Mouse (Mus musculus) MEL (cell line): ENCODE measurements around the gene Gfpt2.

Source experiments
- CHD1 ChIP-seq: IDR thresholded peaks from 2 replicates; pipeline ENCODE4 v1.6.1; 2012; ENCODE audit warnings: low read depth, mild to moderate bottlenecking, inconsistent platforms, low read length, improper control_type of control experiment
- HCFC1 ChIP-seq: IDR thresholded peaks from 2 replicates; pipeline ENCODE4 v1.6.1; 2012; ENCODE audit warnings: low read depth, mild to moderate bottlenecking, inconsistent platforms, low read length, improper control_type of control experiment, moderate library complexity
- MAFK ChIP-seq: IDR thresholded peaks from 2 replicates; pipeline ENCODE4 v1.6.1; 2011; ENCODE audit warnings: low read depth, mild to moderate bottlenecking, low read length, improper control_type of control experiment, borderline replicate concordance
- MYC ChIP-seq: IDR thresholded peaks from 2 replicates; pipeline ENCODE4 v1.6.1; 2011; ENCODE audit warnings: low read depth, mild to moderate bottlenecking, low read length, improper control_type of control experiment, moderate library complexity
- POLR2A ChIP-seq, 2 experiments: IDR thresholded peaks; 2 replicates each; pipeline ENCODE4 v1.6.1; 2011 to 2012; ENCODE audit warnings: low read length in 2 of 2, mild to moderate bottlenecking in 2 of 2, control low read depth in 1 of 2, improper control_type of control experiment in 1 of 2, low read depth in 1 of 2, moderate library complexity in 1 of 2; ENCODE audit not compliant: control insufficient read depth in 1 of 2, insufficient read depth in 1 of 2, poor library complexity in 1 of 2
- POLR2AphosphoS2 ChIP-seq: IDR thresholded peaks from 2 replicates; pipeline ENCODE4 v1.6.1; 2011; ENCODE audit warnings: low read length, improper control_type of control experiment
- RAD21 ChIP-seq: IDR thresholded peaks from 2 replicates; pipeline ENCODE4 v1.6.1; 2011; ENCODE audit warnings: mild to moderate bottlenecking, low read depth, low read length, improper control_type of control experiment
- SMC3 ChIP-seq: IDR thresholded peaks from 2 replicates; pipeline ENCODE4 v1.6.1; 2011; ENCODE audit warnings: low read depth, low read length, improper control_type of control experiment
- TBP ChIP-seq: IDR thresholded peaks from 2 replicates; pipeline ENCODE4 v1.8.0; 2011; ENCODE audit warnings: low read depth, low read length, improper control_type of control experiment
- UBTF ChIP-seq: IDR thresholded peaks from 2 replicates; pipeline ENCODE4 v1.6.1; 2012; ENCODE audit warnings: low read depth, mild to moderate bottlenecking, inconsistent platforms, low read length, improper control_type of control experiment, moderate library complexity, borderline replicate concordance; ENCODE audit not compliant: insufficient read depth
- USF1 ChIP-seq: IDR thresholded peaks from 2 replicates; pipeline ENCODE4 v1.6.1; 2014; ENCODE audit warnings: low read depth, mild to moderate bottlenecking, inconsistent platforms, low read length, improper control_type of control experiment, moderate library complexity
- USF2 ChIP-seq, 2 experiments: IDR thresholded peaks; 2 replicates each; pipeline ENCODE4 v1.6.1; 2011 to 2012; ENCODE audit warnings: improper control_type of control experiment in 2 of 2, low read length in 2 of 2, borderline replicate concordance in 1 of 2, inconsistent platforms in 1 of 2, low read depth in 1 of 2, mild to moderate bottlenecking in 1 of 2; ENCODE audit not compliant: insufficient read depth in 1 of 2
- ZMIZ1 ChIP-seq: IDR thresholded peaks from 2 replicates; pipeline ENCODE4 v1.6.1; 2012; ENCODE audit warnings: low read depth, mild to moderate bottlenecking, inconsistent platforms, low read length, improper control_type of control experiment, moderate library complexity

GRCm38 (mm10) chr11:49847811-49848078 is 53.8 kb downstream of the Gfpt2 start:
- TF ChIP-seq HCFC1 (peak; percentile 63), USF2 (IDR thresholded peaks at IDR 0.05; ENCODE audit: borderline replicate concordance in 1 of 2, insufficient read depth in 1 of 2, low read depth in 1 of 2, low read length in 2 of 2) (no peak), SMC3 (no peak), ZMIZ1 (no peak), TBP (no peak), MAFK (no peak), CHD1 (peak; percentile 78; the same call in 1 of the 2 replicates), RAD21 (no peak), MYC (no peak), POLR2A (IDR thresholded peaks at IDR 0.05; ENCODE audit: control insufficient read depth in 1 of 2, insufficient read depth in 1 of 2, low read depth in 1 of 2, low read length in 2 of 2, poor library complexity in 1 of 2) (no peak), UBTF (no peak), USF1 (no peak), POLR2AphosphoS2 (no peak; the same call in 1 of the 2 replicates)
